7 mouse cellular contexts compared by ENCODE assay signal in genomic region chr15:98692171-98692715, GRCm38 (mm10). TPM values are rescaled to one million over a fixed set of nuclear protein-coding genes. Genes with fewer than 3 reads are reported as not detected.
DNase-seq lines count a peak whose midpoint lies in the region; ATAC-seq and TF ChIP-seq lines count a peak whose summit lies in the region.

No protein-coding gene starts in this region.

- H3K27ac ChIP-seq in embryonic facial prominence, embryonic 13.5 days = peak overlapping the region; percentile 51
- H3K27ac ChIP-seq in intestine, embryonic 15.5 days = peak overlapping the region; percentile 38; the same call in 1 of the 2 replicates

- ATAC-seq in embryonic facial prominence, embryonic 13.5 days (ENCODE audit: insufficient number of reproducible peaks, insufficient read depth, low FRiP score, low TSS enrichment, low read depth) = no peak
- no peak for ATAC-seq in intestine, embryonic 15.5 days

- no peak overlapping the region for H3K4me2 ChIP-seq in embryonic facial prominence, embryonic 13.5 days
- no peak overlapping the region for H3K4me2 ChIP-seq in intestine, embryonic 15.5 days (replicated peaks)

- H3K36me3 ChIP-seq in embryonic facial prominence, embryonic 13.5 days = no peaks in the 10 kb centered on the region
- H3K36me3 ChIP-seq in intestine, embryonic 15.5 days = no peaks in the 10 kb centered on the region

- no peak for TF ChIP-seq CTCF in brain, embryonic 14.5 days (IDR thresholded peaks at IDR 0.05; ENCODE audit: borderline replicate concordance, extremely low read depth, insufficient read depth, insufficient read length)

- peak; percentile 21 for DNase-seq in brain, embryonic 14.5 days (ENCODE audit: low read depth)
- peak; percentile 65 for DNase-seq in lung, postnatal 36 days
- DNase-seq in cerebellum, adult 9-10 months = no peak
- no peak for DNase-seq in cerebellum, adult 11-12 months
- no peak for DNase-seq in retina, embryonic 14.5 days (ENCODE audit: low spot score)

- no peak overlapping the region for H3K4me3 ChIP-seq in embryonic facial prominence, embryonic 13.5 days
- no peak overlapping the region for H3K4me3 ChIP-seq in intestine, embryonic 15.5 days (replicated peaks)

- H3K9me3 ChIP-seq in embryonic facial prominence, embryonic 13.5 days = no peaks in the 10 kb centered on the region
- H3K9me3 ChIP-seq in intestine, embryonic 15.5 days = no peaks in the 10 kb centered on the region

- no peak for TF ChIP-seq POLR2A in brain, embryonic 14.5 days (IDR thresholded peaks at IDR 0.05; ENCODE audit: borderline replicate concordance, extremely low read depth, insufficient read depth, insufficient read length, poor library complexity, severe bottlenecking)

- 44% methylated on average over 11 of the region's 11 CpGs for WGBS in embryonic facial prominence, embryonic 13.5 days
- WGBS in intestine, embryonic 15.5 days = 34% methylated on average over 11 of the region's 11 CpGs

- H3K27me3 ChIP-seq in embryonic facial prominence, embryonic 13.5 days = no peaks in the 10 kb centered on the region
- no peaks in the 10 kb centered on the region for H3K27me3 ChIP-seq in intestine, embryonic 15.5 days (replicated peaks)

- no peak overlapping the region for H3K9ac ChIP-seq in embryonic facial prominence, embryonic 13.5 days
- H3K9ac ChIP-seq in intestine, embryonic 15.5 days = no peak overlapping the region

- H3K4me1 ChIP-seq in embryonic facial prominence, embryonic 13.5 days = peaks cover 12% of the 10 kb centered on the region
- no peaks in the 10 kb centered on the region; the same call in 1 of the 2 replicates for H3K4me1 ChIP-seq in intestine, embryonic 15.5 days (replicated peaks)

RNA-seq across cellular contexts. Expression of gene Rnd1, which starts 15.0 kb away (rescaled TPM):
- 13.7 and 14.0 TPM in 2 replicates for polyA plus RNA-seq in brain, embryonic 14.5 days (2012; rRNA removed)
- 0.50 and 0.59 TPM in 2 replicates for polyA plus RNA-seq in embryonic facial prominence, embryonic 13.5 days (2015; fragmentation: Nextera tagmentation; extraction: Ambion mirVana)
- 0.97 and 1.1 TPM in 2 replicates for polyA plus RNA-seq in intestine, embryonic 15.5 days (2015; fragmentation: Nextera tagmentation; extraction: Ambion mirVana)

RNA-seq across cellular contexts. Expression of gene Ccdc65, which starts 15.8 kb away (rescaled TPM):
- 1.7 and 3.2 TPM in 2 replicates for polyA plus RNA-seq in brain, embryonic 14.5 days (2012; rRNA removed)
- polyA plus RNA-seq in embryonic facial prominence, embryonic 13.5 days (2015; fragmentation: Nextera tagmentation; extraction: Ambion mirVana) = 0.94 and 1.3 TPM in 2 replicates
- 0.67 and 0.92 TPM in 2 replicates for polyA plus RNA-seq in intestine, embryonic 15.5 days (2015; fragmentation: Nextera tagmentation; extraction: Ambion mirVana)

RNA-seq across cellular contexts. Expression of gene Ddx23, which starts 29.5 kb away (rescaled TPM):
- polyA plus RNA-seq in brain, embryonic 14.5 days (2012; rRNA removed) = 38.9 and 55.6 TPM in 2 replicates
- 34.5 and 35.4 TPM in 2 replicates for polyA plus RNA-seq in embryonic facial prominence, embryonic 13.5 days (2015; fragmentation: Nextera tagmentation; extraction: Ambion mirVana)
- 23.3 and 23.7 TPM in 2 replicates for polyA plus RNA-seq in intestine, embryonic 15.5 days (2015; fragmentation: Nextera tagmentation; extraction: Ambion mirVana)

RNA-seq across cellular contexts. Expression of gene Fkbp11, which starts 35.8 kb away (rescaled TPM):
- polyA plus RNA-seq in brain, embryonic 14.5 days (2012; rRNA removed) = 4.7 and 5.9 TPM in 2 replicates
- 40.9 and 48.3 TPM in 2 replicates for polyA plus RNA-seq in embryonic facial prominence, embryonic 13.5 days (2015; fragmentation: Nextera tagmentation; extraction: Ambion mirVana)
- 68.0 and 117 TPM in 2 replicates for polyA plus RNA-seq in intestine, embryonic 15.5 days (2015; fragmentation: Nextera tagmentation; extraction: Ambion mirVana)

Comparison
In these comparisons a context has a peak if more than half of its experiments do, and no peak if none do; other contexts are left out.
1. DNase-seq: peak in brain, embryonic 14.5 days (single experiment) and lung, postnatal 36 days (single experiment); none in cerebellum, adult 9-10 months (single experiment), cerebellum, adult 11-12 months (single experiment) and retina, embryonic 14.5 days (single experiment).